ENCODE assay signal across 24 mouse cellular contexts in genomic region chr5:18484376-18484775, GRCm38 (mm10).
"Had no signal": no experiment of that assay in that cellular context is flagged by ENCODE, and none has a peak within 500 bp of the region (broad histone marks: within the 10 kb centered on the region; RNA-seq: fewer than 3 reads in every experiment).

No protein-coding gene starts in this region.

- DNase-seq: gastrocnemius, adult 2 months; gastrocnemius, postnatal 10 days; gastrocnemius, postnatal 25 days; heart, adult 18-20 months; heart, postnatal 14 days; heart, postnatal 36 days; kidney, adult 11 months; kidney, adult 2 months; kidney, adult 9 months; kidney, postnatal 14 days; kidney, postnatal 36 days; layer of hippocampus, adult 9-11 months; liver; liver, embryonic 13.5 days had no signal

- H3K4me3 ChIP-seq: gastrocnemius, adult 2 months; heart, embryonic 13.5 days; heart, embryonic 15.5 days; hindbrain, embryonic 13.5 days; hindbrain, embryonic 15.5 days; kidney, embryonic 15.5 days; limb, embryonic 10.5 days; limb, embryonic 12.5 days; liver, embryonic 13.5 days; liver, embryonic 15.5 days had no signal

- H3K27ac ChIP-seq: gastrocnemius, adult 2 months; heart, embryonic 13.5 days; heart, embryonic 15.5 days; hindbrain, embryonic 13.5 days; hindbrain, embryonic 15.5 days; hindbrain, postnatal 0 days; kidney, embryonic 15.5 days; kidney, postnatal 0 days; limb, embryonic 10.5 days; limb, embryonic 12.5 days; liver, embryonic 13.5 days; liver, embryonic 15.5 days had no signal

- H3K4me1 ChIP-seq: heart, embryonic 13.5 days; heart, embryonic 15.5 days; hindbrain, embryonic 13.5 days; hindbrain, embryonic 15.5 days; kidney, embryonic 15.5 days; limb, embryonic 10.5 days; limb, embryonic 12.5 days; liver, embryonic 13.5 days; liver, embryonic 15.5 days had no signal
